Mouse (Mus musculus): ENCODE results near the gene Igfbp3.

DNA sequence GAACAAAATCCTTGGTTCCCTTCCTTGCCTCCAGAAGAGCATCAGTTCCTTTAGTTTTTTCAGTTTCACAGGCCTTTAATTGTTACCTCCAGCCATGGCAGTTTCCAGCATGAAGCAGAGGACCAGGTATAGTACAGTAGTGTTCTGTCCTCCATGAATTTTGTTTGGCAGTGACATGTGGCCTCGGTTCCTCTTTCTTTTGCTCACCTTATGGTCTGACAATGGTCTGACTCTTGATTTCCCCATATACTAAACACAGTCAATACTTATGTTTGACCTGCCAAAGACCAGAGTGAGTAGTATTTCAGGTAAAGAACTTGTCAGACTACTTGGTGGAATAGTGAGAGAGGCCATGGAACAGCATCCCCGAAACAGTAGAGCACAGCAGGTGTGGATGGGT is 23.0 kb upstream of the Igfbp3 start:
- no peak for TF ChIP-seq POLR2A (IDR thresholded peaks at IDR 0.05; ENCODE audit: low read depth, low read length)
- TF ChIP-seq CTCF (conservative IDR thresholded peaks at IDR 0.05; ENCODE audit: insufficient read depth, insufficient read length, low read depth, low read length) = no peak

Measured in kidney, adult 2 months (tissue).